ENCODE assay signal across 26 mouse cellular contexts in genomic region chr1:177148746-177149145, GRCm38 (mm10).
A peak's percentile ranks its signal among the peaks of the same experiment; 100 is the strongest.
DNase-seq lines count a peak whose midpoint lies in the region; ATAC-seq lines count a peak whose summit lies in the region.
"Had no signal": no experiment of that assay in that cellular context is flagged by ENCODE, and none has a peak within 500 bp of the region (broad histone marks: within the 10 kb centered on the region; RNA-seq: fewer than 3 reads in every experiment).

No protein-coding gene starts in this region.

- no peak for DNase-seq in hindbrain, embryonic 10.5 days (ENCODE audit: low spot score)
- no peak for DNase-seq in neural tube, embryonic 11.5 days (ENCODE audit: low spot score)
- DNase-seq in neural tube, embryonic 10.5 days (ENCODE audit: extremely low spot score, low spot score): no peak
- no peak for DNase-seq in hindbrain, embryonic 14.5 days (ENCODE audit: low spot score)
- DNase-seq in thymus, postnatal 25 days: no peak
- no peak for DNase-seq in cerebellum, postnatal 4 days (ENCODE audit: low spot score in 2 of 2)
- DNase-seq: adrenal gland, postnatal 14 days; cerebellum, adult 11-12 months; cerebellum, postnatal 14 days; gastrocnemius, postnatal 10 days; heart, adult 11 months; heart, postnatal 36 days; kidney, postnatal 36 days; layer of hippocampus, adult 9-11 months; liver, postnatal 0 days; lung, postnatal 10 days; right cerebral cortex, postnatal 25 days; thymus, adult 18-20 months had no signal

- no peak overlapping the region for H3K9ac ChIP-seq in hindbrain, embryonic 13.5 days
- H3K9ac ChIP-seq in neural tube, embryonic 11.5 days (ENCODE audit: low read length): no peak overlapping the region
- H3K9ac ChIP-seq in hindbrain, embryonic 14.5 days: no peak overlapping the region
- H3K9ac ChIP-seq in heart, embryonic 11.5 days (ENCODE audit: low read depth, low read length): no peak overlapping the region
- H3K9ac ChIP-seq: heart, embryonic 13.5 days; intestine, embryonic 15.5 days; liver, postnatal 0 days; stomach, embryonic 15.5 days had no signal

- ATAC-seq in hindbrain, embryonic 13.5 days (ENCODE audit: low FRiP score): no peak
- ATAC-seq in neural tube, embryonic 11.5 days (ENCODE audit: insufficient read depth, low FRiP score, low TSS enrichment): no peak
- no peak for ATAC-seq in hindbrain, embryonic 14.5 days (ENCODE audit: low FRiP score)
- ATAC-seq in heart, embryonic 11.5 days (replicated peaks; ENCODE audit: insufficient number of reproducible peaks, low FRiP score, low TSS enrichment): no peak
- ATAC-seq: activated CD4-positive, CD25-positive, alpha-beta regulatory T cell, adult 4 months; CD4-positive, CD25-positive, alpha-beta regulatory T cell, adult 4 months; intestine, embryonic 15.5 days; liver, postnatal 0 days had no signal

- 37% methylated on average over 2 of the region's 2 CpGs for WGBS in hindbrain, embryonic 10.5 days
- 21% methylated on average over 2 of the region's 2 CpGs for WGBS in hindbrain, embryonic 13.5 days
- 51% methylated on average over 2 of the region's 2 CpGs for WGBS in neural tube, embryonic 11.5 days
- WGBS in hindbrain, embryonic 14.5 days: 11% methylated on average over 2 of the region's 2 CpGs
- 62% methylated on average over 2 of the region's 2 CpGs for WGBS in heart, embryonic 11.5 days (ENCODE audit: insufficient replicate concordance)

- peak overlapping the region; percentile 83 for H3K27ac ChIP-seq in hindbrain, embryonic 10.5 days
- no peak overlapping the region for H3K27ac ChIP-seq in hindbrain, embryonic 13.5 days
- H3K27ac ChIP-seq in neural tube, embryonic 11.5 days (ENCODE audit: low read depth, low read length): peak overlapping the region; percentile 39; the same call in 1 of the 2 replicates
- H3K27ac ChIP-seq in hindbrain, embryonic 14.5 days: peak overlapping the region; percentile 53; the same call in 1 of the 2 replicates
- no peak overlapping the region for H3K27ac ChIP-seq in heart, embryonic 11.5 days (ENCODE audit: low read depth, low read length)
- H3K27ac ChIP-seq: heart, embryonic 13.5 days; intestine, embryonic 15.5 days; limb, embryonic 10.5 days; stomach, embryonic 15.5 days had no signal

- no peak overlapping the region for H3K4me3 ChIP-seq in hindbrain, embryonic 10.5 days
- H3K4me3 ChIP-seq in hindbrain, embryonic 13.5 days: no peak overlapping the region
- no peak overlapping the region for H3K4me3 ChIP-seq in neural tube, embryonic 11.5 days (ENCODE audit: low read depth, low read length)
- H3K4me3 ChIP-seq in hindbrain, embryonic 14.5 days (replicated peaks; ENCODE audit: low read length): no peak overlapping the region
- no peak overlapping the region for H3K4me3 ChIP-seq in heart, embryonic 11.5 days (ENCODE audit: low read depth, low read length)
- H3K4me3 ChIP-seq: heart, embryonic 13.5 days; intestine, embryonic 15.5 days; limb, embryonic 10.5 days; stomach, embryonic 15.5 days had no signal

- no peaks in the 10 kb centered on the region for H3K9me3 ChIP-seq in hindbrain, embryonic 10.5 days
- no peaks in the 10 kb centered on the region for H3K9me3 ChIP-seq in hindbrain, embryonic 13.5 days
- H3K9me3 ChIP-seq in neural tube, embryonic 11.5 days (ENCODE audit: control insufficient read depth, low read length): no peaks in the 10 kb centered on the region
- H3K9me3 ChIP-seq in hindbrain, embryonic 14.5 days (ENCODE audit: control insufficient read depth, low read length): no peaks in the 10 kb centered on the region
- no peaks in the 10 kb centered on the region for H3K9me3 ChIP-seq in heart, embryonic 11.5 days (replicated peaks; ENCODE audit: control insufficient read depth, low read length)
- H3K9me3 ChIP-seq: heart, embryonic 13.5 days; intestine, embryonic 15.5 days; limb, embryonic 10.5 days; stomach, embryonic 15.5 days had no signal

- H3K27me3 ChIP-seq in hindbrain, embryonic 10.5 days (ENCODE audit: insufficient read depth, poor library complexity, severe bottlenecking): no peaks in the 10 kb centered on the region
- no peaks in the 10 kb centered on the region for H3K27me3 ChIP-seq in hindbrain, embryonic 13.5 days
- H3K27me3 ChIP-seq in neural tube, embryonic 11.5 days (ENCODE audit: control insufficient read depth, insufficient read depth, low read length): no peaks in the 10 kb centered on the region
- no peaks in the 10 kb centered on the region for H3K27me3 ChIP-seq in hindbrain, embryonic 14.5 days (ENCODE audit: control insufficient read depth, insufficient read depth, low read length)
- H3K27me3 ChIP-seq in heart, embryonic 11.5 days (ENCODE audit: control insufficient read depth, insufficient read depth, low read length): no peaks in the 10 kb centered on the region
- H3K27me3 ChIP-seq: heart, embryonic 13.5 days; intestine, embryonic 15.5 days; stomach, embryonic 15.5 days had no signal

- H3K36me3 ChIP-seq in hindbrain, embryonic 10.5 days: no peaks in the 10 kb centered on the region
- H3K36me3 ChIP-seq in hindbrain, embryonic 13.5 days: no peaks in the 10 kb centered on the region
- no peaks in the 10 kb centered on the region for H3K36me3 ChIP-seq in neural tube, embryonic 11.5 days (ENCODE audit: control insufficient read depth, insufficient read depth, low read length)
- no peaks in the 10 kb centered on the region for H3K36me3 ChIP-seq in hindbrain, embryonic 14.5 days (replicated peaks; ENCODE audit: control insufficient read depth, insufficient read depth)
- no peaks in the 10 kb centered on the region for H3K36me3 ChIP-seq in heart, embryonic 11.5 days (ENCODE audit: control insufficient read depth, insufficient read depth, low read length)
- H3K36me3 ChIP-seq: heart, embryonic 13.5 days; intestine, embryonic 15.5 days; limb, embryonic 10.5 days; stomach, embryonic 15.5 days had no signal

- peaks cover 57% of the 10 kb centered on the region for H3K4me1 ChIP-seq in hindbrain, embryonic 10.5 days (replicated peaks)
- peaks cover 18% of the 10 kb centered on the region for H3K4me1 ChIP-seq in hindbrain, embryonic 13.5 days (replicated peaks)
- peaks cover 6% of the 10 kb centered on the region; the same call in 1 of the 2 replicates for H3K4me1 ChIP-seq in neural tube, embryonic 11.5 days (ENCODE audit: control insufficient read depth, insufficient read depth, low read length)
- H3K4me1 ChIP-seq in hindbrain, embryonic 14.5 days (replicated peaks; ENCODE audit: control insufficient read depth, insufficient read depth, low read length): 0 out of 2 replicates have a peak, but pooled peaks cover 13% of the 10 kb centered on the region
- H3K4me1 ChIP-seq in heart, embryonic 11.5 days (ENCODE audit: control insufficient read depth, insufficient read depth, low read length): 0 out of 2 replicates have a peak, but pooled peaks cover 2% of the 10 kb centered on the region
- H3K4me1 ChIP-seq: intestine, embryonic 15.5 days; stomach, embryonic 15.5 days had no signal

- H3K4me2 ChIP-seq in hindbrain, embryonic 13.5 days: no peak overlapping the region
- H3K4me2 ChIP-seq in neural tube, embryonic 11.5 days (ENCODE audit: low read depth): no peak overlapping the region
- no peak overlapping the region for H3K4me2 ChIP-seq in hindbrain, embryonic 14.5 days (replicated peaks)
- no peak overlapping the region for H3K4me2 ChIP-seq in heart, embryonic 11.5 days
- H3K4me2 ChIP-seq: heart, embryonic 13.5 days; intestine, embryonic 15.5 days; stomach, embryonic 15.5 days had no signal

Comparison
In these comparisons a context has a peak if more than half of its experiments do, and no peak if none do; other contexts are left out.
1. H3K27ac ChIP-seq: peak in hindbrain, embryonic 10.5 days (single experiment), neural tube, embryonic 11.5 days (single experiment) and hindbrain, embryonic 14.5 days (single experiment); none in hindbrain, embryonic 13.5 days (single experiment) and heart, embryonic 11.5 days (single experiment).